ENCODE assay signal across 24 mouse cellular contexts in genomic region chr16:33795106-33795505, GRCm38 (mm10). TPM values are rescaled to one million over a fixed set of nuclear protein-coding genes. Genes with fewer than 3 reads are reported as not detected.
A peak's percentile ranks its signal among the peaks of the same experiment; 100 is the strongest.
DNase-seq lines count a peak whose midpoint lies in the region; ATAC-seq and TF ChIP-seq lines count a peak whose summit lies in the region.
"Had no signal": no experiment of that assay in that cellular context is flagged by ENCODE, and none has a peak within 500 bp of the region (broad histone marks: within the 10 kb centered on the region; RNA-seq: fewer than 3 reads in every experiment).

No protein-coding gene starts in this region.

- no peaks in the 10 kb centered on the region for H3K27me3 ChIP-seq in liver, embryonic 11.5 days (replicated peaks; ENCODE audit: control insufficient read depth, insufficient read depth, low read length)
- H3K27me3 ChIP-seq in liver, postnatal 0 days (ENCODE audit: insufficient read depth, low read length): no peaks in the 10 kb centered on the region
- no peaks in the 10 kb centered on the region for H3K27me3 ChIP-seq in stomach, embryonic 16.5 days (ENCODE audit: control insufficient read depth, insufficient read depth, low read length)
- no peaks in the 10 kb centered on the region for H3K27me3 ChIP-seq in stomach, postnatal 0 days (ENCODE audit: control insufficient read depth, insufficient read depth, low read length)
- no peaks in the 10 kb centered on the region for H3K27me3 ChIP-seq in intestine, embryonic 16.5 days (replicated peaks; ENCODE audit: control insufficient read depth, insufficient read depth, low read length)
- no peaks in the 10 kb centered on the region for H3K27me3 ChIP-seq in small intestine, adult 2 months (ENCODE audit: control insufficient read depth, insufficient read depth, low read length)
- no peaks in the 10 kb centered on the region for H3K27me3 ChIP-seq in hindbrain, embryonic 11.5 days (ENCODE audit: control insufficient read depth, insufficient read depth, low read length)
- H3K27me3 ChIP-seq: forebrain, embryonic 13.5 days had no signal

- ATAC-seq in liver, embryonic 11.5 days (replicated peaks; ENCODE audit: low FRiP score): no peak
- no peak for ATAC-seq in liver, postnatal 0 days
- ATAC-seq in stomach, embryonic 16.5 days (ENCODE audit: insufficient read depth, low FRiP score): no peak
- ATAC-seq in stomach, postnatal 0 days (ENCODE audit: low FRiP score, low TSS enrichment): no peak
- ATAC-seq in intestine, embryonic 16.5 days: no peak
- no peak for ATAC-seq in hindbrain, embryonic 11.5 days (ENCODE audit: low FRiP score)
- ATAC-seq: forebrain, embryonic 13.5 days; forebrain, postnatal 0 days had no signal

- H3K9ac ChIP-seq in liver, embryonic 11.5 days (ENCODE audit: low read depth, low read length): no peak overlapping the region
- H3K9ac ChIP-seq in liver, postnatal 0 days (replicated peaks): no peak overlapping the region
- no peak overlapping the region for H3K9ac ChIP-seq in stomach, embryonic 16.5 days (ENCODE audit: low read length)
- no peak overlapping the region for H3K9ac ChIP-seq in stomach, postnatal 0 days (ENCODE audit: low read length)
- H3K9ac ChIP-seq in intestine, embryonic 16.5 days (ENCODE audit: low read depth, low read length): peak overlapping the region; percentile 72
- H3K9ac ChIP-seq in hindbrain, embryonic 11.5 days (ENCODE audit: low read depth, low read length): no peak overlapping the region
- H3K9ac ChIP-seq: forebrain, embryonic 13.5 days; forebrain, postnatal 0 days; hindbrain, embryonic 14.5 days had no signal

- no peak for TF ChIP-seq EP300 in liver, postnatal 0 days (IDR thresholded peaks at IDR 0.05; ENCODE audit: low read depth)
- no peak for TF ChIP-seq EP300 in stomach, postnatal 0 days (optimal IDR thresholded peaks at IDR 0.05)

- H3K4me3 ChIP-seq in liver, embryonic 11.5 days (ENCODE audit: low read depth, low read length): peak overlapping the region; percentile 24; the same call in 1 of the 2 replicates
- H3K4me3 ChIP-seq in liver, postnatal 0 days (ENCODE audit: low read depth, low read length): no peak overlapping the region
- peak overlapping the region; percentile 9; the same call in 1 of the 2 replicates for H3K4me3 ChIP-seq in stomach, embryonic 16.5 days (replicated peaks; ENCODE audit: low read length)
- H3K4me3 ChIP-seq in stomach, postnatal 0 days (ENCODE audit: low read depth, low read length): no peak overlapping the region
- H3K4me3 ChIP-seq in intestine, embryonic 16.5 days (ENCODE audit: low read length): peak overlapping the region; percentile 53
- H3K4me3 ChIP-seq in small intestine, adult 2 months (ENCODE audit: low read depth, low read length): peak overlapping the region; percentile 58
- H3K4me3 ChIP-seq in hindbrain, embryonic 11.5 days (ENCODE audit: low read depth, low read length): no peak overlapping the region
- H3K4me3 ChIP-seq: embryonic facial prominence, embryonic 10.5 days; forebrain, embryonic 13.5 days; gastrocnemius, adult 2 months; heart, embryonic 10.5 days had no signal

- peak overlapping the region; percentile 41 for H3K4me2 ChIP-seq in liver, embryonic 11.5 days
- H3K4me2 ChIP-seq in liver, postnatal 0 days (ENCODE audit: low read depth, low read length): no peak overlapping the region
- no peak overlapping the region for H3K4me2 ChIP-seq in stomach, embryonic 16.5 days (ENCODE audit: low read depth, low read length)
- H3K4me2 ChIP-seq in stomach, postnatal 0 days (replicated peaks; ENCODE audit: low read depth): no peak overlapping the region
- peak overlapping the region; percentile 6; the same call in 1 of the 2 replicates for H3K4me2 ChIP-seq in intestine, embryonic 16.5 days (ENCODE audit: low read depth, low read length)
- no peak overlapping the region for H3K4me2 ChIP-seq in hindbrain, embryonic 11.5 days (replicated peaks; ENCODE audit: low read depth, low read length)
- H3K4me2 ChIP-seq: forebrain, embryonic 13.5 days; hindbrain, embryonic 14.5 days had no signal

- intact Hi-C loops in heart, postnatal 25 days (cut with DNase I): loop anchor here (5.0 kb wide), 1 partner anchor 48 kb away; no protein-coding TSS in a partner anchor

- no peak for TF ChIP-seq POLR2A in small intestine, adult 2 months (IDR thresholded peaks at IDR 0.05; ENCODE audit: low read depth, low read length)

- peaks cover 5% of the 10 kb centered on the region; the same call in 1 of the 2 replicates for H3K4me1 ChIP-seq in liver, embryonic 11.5 days (replicated peaks; ENCODE audit: control insufficient read depth, insufficient read depth, low read length)
- H3K4me1 ChIP-seq in liver, postnatal 0 days (ENCODE audit: insufficient read depth): peaks cover 20% of the 10 kb centered on the region
- no peaks in the 10 kb centered on the region for H3K4me1 ChIP-seq in stomach, embryonic 16.5 days (ENCODE audit: control insufficient read depth, insufficient read depth, low read length)
- H3K4me1 ChIP-seq in stomach, postnatal 0 days (replicated peaks; ENCODE audit: control insufficient read depth, insufficient read depth): no peaks in the 10 kb centered on the region
- peaks cover 6% of the 10 kb centered on the region; the same call in 1 of the 2 replicates for H3K4me1 ChIP-seq in intestine, embryonic 16.5 days (ENCODE audit: control insufficient read depth, insufficient read depth, low read length)
- peaks cover 11% of the 10 kb centered on the region; the same call in 1 of the 2 replicates for H3K4me1 ChIP-seq in small intestine, adult 2 months (ENCODE audit: control insufficient read depth, insufficient read depth, insufficient read length, low read length)
- no peaks in the 10 kb centered on the region for H3K4me1 ChIP-seq in hindbrain, embryonic 11.5 days (replicated peaks; ENCODE audit: control insufficient read depth, insufficient read depth, low read length)
- H3K4me1 ChIP-seq: embryonic facial prominence, embryonic 10.5 days; forebrain, embryonic 13.5 days; heart, embryonic 10.5 days had no signal

- peak overlapping the region; percentile 10; the same call in 1 of the 2 replicates for H3K27ac ChIP-seq in liver, embryonic 11.5 days (ENCODE audit: low read depth, low read length)
- H3K27ac ChIP-seq in liver, postnatal 0 days (ENCODE audit: low read depth): no peak overlapping the region
- H3K27ac ChIP-seq in stomach, embryonic 16.5 days (ENCODE audit: low read length): no peak overlapping the region
- H3K27ac ChIP-seq in stomach, postnatal 0 days (replicated peaks): no peak overlapping the region
- H3K27ac ChIP-seq in intestine, embryonic 16.5 days (ENCODE audit: low read length): peak overlapping the region; percentile 94
- peak overlapping the region; percentile 98 for H3K27ac ChIP-seq in small intestine, adult 2 months (ENCODE audit: insufficient read depth, low read depth, low read length)
- H3K27ac ChIP-seq in hindbrain, embryonic 11.5 days (ENCODE audit: low read depth, low read length): no peak overlapping the region
- H3K27ac ChIP-seq: embryonic facial prominence, embryonic 10.5 days; forebrain, embryonic 13.5 days; gastrocnemius, adult 2 months; heart, embryonic 10.5 days; hindbrain, embryonic 14.5 days had no signal

- no peaks in the 10 kb centered on the region for H3K36me3 ChIP-seq in liver, embryonic 11.5 days (ENCODE audit: control insufficient read depth, insufficient read depth, low read length)
- H3K36me3 ChIP-seq in liver, postnatal 0 days (replicated peaks; ENCODE audit: insufficient read depth, low read length): no peaks in the 10 kb centered on the region
- no peaks in the 10 kb centered on the region for H3K36me3 ChIP-seq in stomach, embryonic 16.5 days (ENCODE audit: control insufficient read depth, insufficient read depth, low read length)
- no peaks in the 10 kb centered on the region for H3K36me3 ChIP-seq in stomach, postnatal 0 days (ENCODE audit: control insufficient read depth, insufficient read depth, low read length)
- no peaks in the 10 kb centered on the region for H3K36me3 ChIP-seq in intestine, embryonic 16.5 days (ENCODE audit: control insufficient read depth, insufficient read depth, low read length)
- peaks cover 34% of the 10 kb centered on the region for H3K36me3 ChIP-seq in small intestine, adult 2 months (ENCODE audit: control insufficient read depth, insufficient read depth, low read length)
- H3K36me3 ChIP-seq in hindbrain, embryonic 11.5 days (ENCODE audit: control insufficient read depth, insufficient read depth, low read length): no peaks in the 10 kb centered on the region
- H3K36me3 ChIP-seq: embryonic facial prominence, embryonic 10.5 days; heart, embryonic 10.5 days had no signal

- TF ChIP-seq CTCF in liver, postnatal 0 days (IDR thresholded peaks at IDR 0.05; ENCODE audit: low read depth): no peak
- no peak for TF ChIP-seq CTCF in stomach, postnatal 0 days (IDR thresholded peaks at IDR 0.05; ENCODE audit: low read depth)
- no peak for TF ChIP-seq CTCF in small intestine, adult 2 months (IDR thresholded peaks at IDR 0.05; ENCODE audit: extremely low read depth, insufficient read length, insufficient replicate concordance, low read depth, low read length)

- DNase-seq in liver, embryonic 11.5 days (ENCODE audit: low spot score): no peak
- no peak for DNase-seq in liver, postnatal 0 days
- DNase-seq in stomach, postnatal 0 days (ENCODE audit: low spot score): no peak
- DNase-seq in heart, postnatal 25 days (ENCODE audit: low spot score): no peak
- DNase-seq in hindbrain, embryonic 11.5 days (ENCODE audit: low spot score): no peak
- DNase-seq: adrenal gland, adult 2 months; adrenal gland, postnatal 25 days; cerebellum, adult 2 months; cerebellum, postnatal 10 days; forebrain, postnatal 0 days; gastrocnemius, adult 2 months; gastrocnemius, postnatal 36 days; heart, adult 18-20 months; heart, postnatal 10 days had no signal

- H3K9me3 ChIP-seq in liver, embryonic 11.5 days (ENCODE audit: control insufficient read depth, low read length): no peaks in the 10 kb centered on the region
- no peaks in the 10 kb centered on the region for H3K9me3 ChIP-seq in liver, postnatal 0 days (ENCODE audit: low read length)
- no peaks in the 10 kb centered on the region for H3K9me3 ChIP-seq in stomach, embryonic 16.5 days (replicated peaks; ENCODE audit: control insufficient read depth, low read length)
- no peaks in the 10 kb centered on the region for H3K9me3 ChIP-seq in stomach, postnatal 0 days (ENCODE audit: control insufficient read depth, low read length)
- no peaks in the 10 kb centered on the region for H3K9me3 ChIP-seq in intestine, embryonic 16.5 days (ENCODE audit: control insufficient read depth, low read length)
- no peaks in the 10 kb centered on the region for H3K9me3 ChIP-seq in hindbrain, embryonic 11.5 days (ENCODE audit: control insufficient read depth, low read length)
- H3K9me3 ChIP-seq: embryonic facial prominence, embryonic 10.5 days; forebrain, embryonic 13.5 days; heart, embryonic 10.5 days had no signal

- 48% methylated on average over 4 of the region's 4 CpGs for WGBS in liver, embryonic 11.5 days
- WGBS in liver, postnatal 0 days (ENCODE audit: insufficient replicate concordance): 42% methylated on average over 4 of the region's 4 CpGs
- WGBS in stomach, embryonic 16.5 days: 56% methylated on average over 4 of the region's 4 CpGs
- WGBS in stomach, postnatal 0 days: 60% methylated on average over 4 of the region's 4 CpGs
- 48% methylated on average over 4 of the region's 4 CpGs for WGBS in intestine, embryonic 16.5 days
- 27% methylated on average over 4 of the region's 4 CpGs for WGBS in small intestine, adult 2 months
- 91% methylated on average over 4 of the region's 4 CpGs for WGBS in hindbrain, embryonic 11.5 days

RNA-seq across cellular contexts. Expression of gene Muc13, which starts 1.3 kb away (rescaled TPM):
- polyA plus RNA-seq in liver, embryonic 11.5 days (2014; fragmentation: Nextera tagmentation; extraction: Ambion mirVana): 10.1 and 10.4 TPM in 2 replicates
- polyA plus RNA-seq in liver, postnatal 0 days (2015; fragmentation: Nextera tagmentation; extraction: Ambion mirVana): 1.2 TPM in 2 replicates
- 31.5 and 37.0 TPM in 2 replicates for polyA plus RNA-seq in stomach, embryonic 16.5 days (2015; fragmentation: Nextera tagmentation; extraction: Ambion mirVana)
- 8.7 and 10.6 TPM in 2 replicates for polyA plus RNA-seq in stomach, postnatal 0 days (2015; fragmentation: Nextera tagmentation; extraction: Ambion mirVana)
- 358 and 407 TPM in 2 replicates for polyA plus RNA-seq in intestine, embryonic 16.5 days (2015; fragmentation: Nextera tagmentation; extraction: Ambion mirVana)
- 2,067 and 2,412 TPM in 2 replicates for polyA plus RNA-seq in small intestine, adult 2 months (2012; rRNA removed)
- under 1 TPM in 1 of 2 experiments, not detected in 1; 0.10 TPM for total RNA-seq in heart, postnatal 25 days (2021)
- 0.08 and 0.14 TPM in 2 replicates for polyA plus RNA-seq in hindbrain, embryonic 11.5 days (2014; fragmentation: Nextera tagmentation; extraction: Ambion mirVana)
- total RNA-seq: adrenal gland, adult 2 months; adrenal gland, postnatal 25 days; CH12.LX; forebrain, postnatal 0 days; gastrocnemius, adult 2 months; gastrocnemius, postnatal 36 days; heart, adult 18-20 months had no signal
- polyA plus RNA-seq: embryonic facial prominence, embryonic 14.5 days; forebrain, embryonic 13.5 days; forebrain, postnatal 0 days; heart, embryonic 14.5 days; hindbrain, embryonic 14.5 days had no signal

RNA-seq across cellular contexts. Expression of gene Itgb5, which starts 34.4 kb away (rescaled TPM):
- polyA plus RNA-seq in liver, embryonic 11.5 days (2014; fragmentation: Nextera tagmentation; extraction: Ambion mirVana): 24.8 and 25.0 TPM in 2 replicates
- 16.1 and 19.2 TPM in 2 replicates for polyA plus RNA-seq in liver, postnatal 0 days (2015; fragmentation: Nextera tagmentation; extraction: Ambion mirVana)
- 15.0 and 15.2 TPM in 2 replicates for polyA plus RNA-seq in stomach, embryonic 16.5 days (2015; fragmentation: Nextera tagmentation; extraction: Ambion mirVana)
- polyA plus RNA-seq in stomach, postnatal 0 days (2015; fragmentation: Nextera tagmentation; extraction: Ambion mirVana): 26.0 and 29.9 TPM in 2 replicates
- polyA plus RNA-seq in intestine, embryonic 16.5 days (2015; fragmentation: Nextera tagmentation; extraction: Ambion mirVana): 6.6 and 9.3 TPM in 2 replicates
- polyA plus RNA-seq in small intestine, adult 2 months (2012; rRNA removed): 36.3 and 80.3 TPM in 2 replicates
- 10 to 100 TPM; 73.9 to 80.2 TPM for total RNA-seq in heart, postnatal 25 days (2021)
- 21.7 and 25.5 TPM in 2 replicates for polyA plus RNA-seq in hindbrain, embryonic 11.5 days (2014; fragmentation: Nextera tagmentation; extraction: Ambion mirVana)

Comparison
In these comparisons a context has a peak if more than half of its experiments do, and no peak if none do; other contexts are left out.
1. H3K27ac ChIP-seq: peak in liver, embryonic 11.5 days (single experiment), intestine, embryonic 16.5 days (single experiment) and small intestine, adult 2 months (single experiment); none in liver, postnatal 0 days (single experiment), stomach, embryonic 16.5 days (single experiment), stomach, postnatal 0 days (single experiment) and hindbrain, embryonic 11.5 days (single experiment).
2. H3K4me2 ChIP-seq: peak in liver, embryonic 11.5 days (single experiment) and intestine, embryonic 16.5 days (single experiment); none in liver, postnatal 0 days (single experiment), stomach, embryonic 16.5 days (single experiment), stomach, postnatal 0 days (single experiment) and hindbrain, embryonic 11.5 days (single experiment).
3. H3K4me3 ChIP-seq: peak in liver, embryonic 11.5 days (single experiment), stomach, embryonic 16.5 days (single experiment), intestine, embryonic 16.5 days (single experiment) and small intestine, adult 2 months (single experiment); none in liver, postnatal 0 days (single experiment), stomach, postnatal 0 days (single experiment) and hindbrain, embryonic 11.5 days (single experiment).